Mouse (Mus musculus) G1E (cell line): ENCODE results near the gene Ccdc78.

ENCODE experiments used
- CTCF ChIP-seq: IDR thresholded peaks from 2 replicates; pipeline ENCODE4 v1.5.1; 2012; ENCODE audit warnings: low read depth, low read length, inconsistent platforms, mixed read lengths
- GATA1 ChIP-seq: IDR thresholded peaks from 2 replicates; pipeline ENCODE4 v1.6.1; 2012; ENCODE audit warnings: borderline replicate concordance, low read length, inconsistent platforms, mixed read lengths
- POLR2AphosphoS5 ChIP-seq: IDR thresholded peaks from 2 replicates; pipeline ENCODE4 v1.6.1; 2012; ENCODE audit warnings: low read depth, low read length, inconsistent platforms; ENCODE audit not compliant: insufficient replicate concordance
- TAL1 ChIP-seq: conservative IDR thresholded peaks from 2 replicates; pipeline ENCODE4 v1.6.1; 2012; ENCODE audit warnings: low read depth, low read length, inconsistent platforms, mixed read lengths

DNA sequence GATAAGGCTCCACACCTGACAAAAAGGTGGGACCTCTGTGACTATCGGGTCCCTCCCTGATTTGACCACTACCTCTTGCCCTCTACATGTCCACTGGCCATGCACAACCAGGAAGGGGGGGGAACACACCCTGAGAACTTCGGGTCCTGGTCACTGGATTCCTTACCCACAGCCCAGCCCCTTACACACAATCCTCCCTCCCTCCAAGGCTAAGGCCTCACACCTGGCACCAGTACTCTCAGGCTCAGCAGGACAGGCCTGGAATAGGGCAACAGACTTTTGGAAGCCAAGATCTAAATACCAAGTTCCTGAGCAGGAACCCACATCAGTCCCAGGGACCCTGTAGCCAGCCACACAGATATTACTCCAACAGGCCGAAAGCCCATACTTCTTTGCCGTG, 52.5 kb downstream of the Ccdc78 start:
- TF ChIP-seq CTCF (no peak), TAL1 (no peak), GATA1 (no peak), POLR2AphosphoS5 (no peak)
